Mouse (Mus musculus): ENCODE measurements at regions not wholly inside any gene's neighbourhood (a gene's known extent, or its start where the extent isn't known, plus 50 kb on each side); places are given as distances from the start of the nearest gene placed in this dataset.
"Not testable (repeated sequence)": the region's sequence is repeated elsewhere in the genome, so short reads cannot be mapped to it uniquely, and the experiment has no call there.

DNA sequence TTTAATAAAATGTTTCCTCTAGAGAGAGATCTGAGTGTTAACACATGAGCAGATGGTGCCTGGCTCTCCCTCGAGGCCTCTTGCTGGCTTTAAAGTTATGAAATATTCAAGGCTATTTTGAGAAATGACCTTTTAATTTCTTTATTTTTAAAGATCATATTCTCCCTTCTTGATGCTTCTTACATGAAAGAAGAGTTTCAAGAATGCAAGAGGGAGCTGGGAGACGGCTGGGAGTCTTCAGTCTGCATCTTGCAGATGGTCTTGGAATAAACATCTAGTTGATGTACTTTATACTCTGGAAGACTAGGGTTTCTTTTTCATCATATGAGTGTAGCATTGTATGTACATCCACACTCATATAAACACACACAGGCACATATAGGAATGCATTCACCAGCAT lies 189.0 kb downstream of the Zfp619 start:
- Histone ChIP-seq H3K9me3 (ENCODE audit: control insufficient read depth, low read length) (no peaks in the 10 kb centered on the region), H3K27ac (ENCODE audit: low read length) (no peak overlapping the region), H3K4me3 (ENCODE audit: low read length) (no peak overlapping the region), H3K4me1 (replicated peaks; ENCODE audit: control insufficient read depth, insufficient read depth, low read length) (no peaks in the 10 kb centered on the region), H3K9ac (ENCODE audit: low read length) (no peak overlapping the region), H3K4me2 (ENCODE audit: low read depth, low read length) (no peak overlapping the region), H3K27me3 (ENCODE audit: control insufficient read depth, insufficient read depth, low read depth, low read length) (no peaks in the 10 kb centered on the region), H3K36me3 (ENCODE audit: control insufficient read depth, insufficient read depth, low read length) (no peaks in the 10 kb centered on the region)
- peak; percentile 31; the same call in 1 of the 2 replicates for ATAC-seq (ENCODE audit: low read depth)
- 49% methylated on average over 2 of the region's 2 CpGs for WGBS

DNA sequence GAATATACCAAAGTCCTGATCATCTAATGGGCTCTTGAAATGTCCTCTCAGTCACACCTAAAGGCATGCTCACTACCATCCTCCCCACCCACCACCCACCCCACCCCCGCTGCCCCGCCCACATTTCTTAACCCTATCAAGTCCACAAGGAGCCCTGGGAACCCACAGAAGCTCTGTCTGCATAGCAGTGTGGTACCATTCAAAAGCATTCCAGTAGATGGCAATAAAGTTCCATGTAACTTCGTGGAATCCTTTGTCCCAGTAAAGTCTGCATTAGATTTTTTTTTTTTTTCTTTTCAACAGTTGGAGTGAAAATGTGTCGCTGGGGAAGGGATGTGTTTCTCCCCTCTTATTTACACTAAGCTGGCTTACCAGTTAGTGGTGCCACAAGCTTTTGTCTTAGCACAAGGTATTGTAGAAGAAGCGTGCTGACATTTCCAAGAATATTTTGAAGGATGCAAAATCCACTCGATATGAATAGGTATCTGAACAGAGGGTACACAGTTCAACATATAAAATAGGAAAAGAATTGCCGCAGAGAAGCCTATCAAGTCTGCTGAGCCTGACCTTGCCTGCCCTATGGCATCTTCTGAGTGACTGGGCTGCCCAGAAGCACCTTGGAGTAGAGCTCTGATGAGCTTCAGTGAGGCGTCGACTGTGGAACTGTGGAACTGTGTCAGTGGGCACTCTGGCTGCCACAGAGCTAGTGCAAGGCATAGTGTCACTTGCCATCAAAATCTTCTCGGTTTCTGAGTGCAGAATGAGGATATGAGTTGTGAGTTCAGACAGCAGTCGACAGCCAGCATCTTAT lies 199.0 kb downstream of the Zfp619 start:
- Histone ChIP-seq H3K27me3 (ENCODE audit: control insufficient read depth, insufficient read depth, low read depth, low read length) (no peaks in the 10 kb centered on the region), H3K4me2 (ENCODE audit: low read depth, low read length) (no peak overlapping the region), H3K9ac (ENCODE audit: low read length) (no peak overlapping the region), H3K4me1 (replicated peaks; ENCODE audit: control insufficient read depth, insufficient read depth, low read length) (no peaks in the 10 kb centered on the region), H3K9me3 (ENCODE audit: control insufficient read depth, low read length) (no peaks in the 10 kb centered on the region), H3K4me3 (ENCODE audit: low read length) (no peak overlapping the region), H3K27ac (ENCODE audit: low read length) (no peak overlapping the region), H3K36me3 (ENCODE audit: control insufficient read depth, insufficient read depth, low read length) (no peaks in the 10 kb centered on the region)
- WGBS = 14% methylated on average over 11 of the region's 11 CpGs
- no peak for ATAC-seq (ENCODE audit: low read depth)

DNA sequence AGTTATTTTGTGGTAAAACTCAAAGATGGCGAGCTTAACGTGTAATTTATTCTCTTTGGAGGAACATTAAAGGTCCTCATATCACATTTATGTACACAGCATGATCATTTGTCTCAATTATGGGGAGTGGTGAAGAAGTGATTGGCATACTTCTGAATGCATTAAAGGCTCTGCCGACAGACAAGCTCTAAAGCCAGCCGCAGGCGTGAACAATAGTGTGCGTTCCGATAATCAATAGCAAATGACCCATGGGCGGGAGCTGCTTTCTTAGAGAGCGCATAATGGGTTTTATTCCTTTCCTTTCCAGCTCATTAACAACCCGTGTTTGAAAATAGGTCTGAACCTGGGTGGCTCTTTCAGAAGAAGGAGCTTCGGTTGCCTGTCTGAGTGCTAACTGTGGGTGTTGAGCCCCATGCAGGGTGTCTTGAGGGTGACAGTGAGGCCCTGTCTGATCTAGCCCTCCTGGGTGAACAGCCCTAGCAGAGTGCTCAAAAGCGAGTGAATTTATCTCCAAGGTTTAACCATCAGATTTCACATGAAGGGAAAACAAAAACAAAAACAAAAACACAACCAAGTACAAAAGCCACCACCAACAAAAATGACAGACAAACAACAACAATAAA lies 210.5 kb downstream of the Zfp619 start:
- Histone ChIP-seq H3K27ac (ENCODE audit: low read length) (no peak overlapping the region), H3K4me2 (ENCODE audit: low read depth, low read length) (no peak overlapping the region), H3K4me1 (replicated peaks; ENCODE audit: control insufficient read depth, insufficient read depth, low read length) (no peaks in the 10 kb centered on the region), H3K9me3 (ENCODE audit: control insufficient read depth, low read length) (no peaks in the 10 kb centered on the region), H3K9ac (ENCODE audit: low read length) (no peak overlapping the region), H3K27me3 (ENCODE audit: control insufficient read depth, insufficient read depth, low read depth, low read length) (no peaks in the 10 kb centered on the region), H3K4me3 (ENCODE audit: low read length) (no peak overlapping the region), H3K36me3 (ENCODE audit: control insufficient read depth, insufficient read depth, low read length) (no peaks in the 10 kb centered on the region)
- 64% methylated on average over 12 of the region's 12 CpGs for WGBS
- no peak for ATAC-seq (ENCODE audit: low read depth)

DNA sequence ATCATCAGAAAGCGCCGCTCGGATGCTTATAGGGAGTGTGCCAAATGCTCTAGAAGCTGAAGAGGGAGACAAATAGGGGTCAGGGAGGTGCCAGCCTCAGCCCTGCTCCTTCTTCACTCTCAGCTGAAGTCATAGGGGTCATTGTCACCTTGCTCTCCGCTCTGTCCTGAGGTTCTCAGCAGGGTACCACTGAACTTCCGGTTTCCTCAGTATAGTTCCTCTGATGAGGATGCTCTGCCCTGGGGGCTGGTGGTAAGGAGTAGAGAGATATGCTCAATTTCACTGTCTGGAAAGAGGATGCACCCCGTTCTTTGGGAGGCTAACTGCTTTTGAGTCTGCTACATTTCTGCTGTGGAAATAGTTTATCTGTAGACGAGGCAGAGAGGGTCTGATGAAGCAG lies 211.4 kb downstream of the Zfp619 start:
- no peaks in the 10 kb centered on the region for H3K9me3 ChIP-seq (ENCODE audit: control insufficient read depth, low read length)
- no peaks in the 10 kb centered on the region for H3K4me1 ChIP-seq (replicated peaks; ENCODE audit: control insufficient read depth, insufficient read depth, low read length)
- no peak overlapping the region for H3K4me3 ChIP-seq (ENCODE audit: low read length)
- H3K9ac ChIP-seq (ENCODE audit: low read length) = no peak overlapping the region
- no peak for ATAC-seq (ENCODE audit: low read depth)
- no peak overlapping the region for H3K27ac ChIP-seq (ENCODE audit: low read length)
- H3K27me3 ChIP-seq (ENCODE audit: control insufficient read depth, insufficient read depth, low read depth, low read length) = no peaks in the 10 kb centered on the region
- 63% methylated on average over 7 of the region's 7 CpGs for WGBS
- H3K4me2 ChIP-seq (ENCODE audit: low read depth, low read length) = no peak overlapping the region
- no peaks in the 10 kb centered on the region for H3K36me3 ChIP-seq (ENCODE audit: control insufficient read depth, insufficient read depth, low read length)

DNA sequence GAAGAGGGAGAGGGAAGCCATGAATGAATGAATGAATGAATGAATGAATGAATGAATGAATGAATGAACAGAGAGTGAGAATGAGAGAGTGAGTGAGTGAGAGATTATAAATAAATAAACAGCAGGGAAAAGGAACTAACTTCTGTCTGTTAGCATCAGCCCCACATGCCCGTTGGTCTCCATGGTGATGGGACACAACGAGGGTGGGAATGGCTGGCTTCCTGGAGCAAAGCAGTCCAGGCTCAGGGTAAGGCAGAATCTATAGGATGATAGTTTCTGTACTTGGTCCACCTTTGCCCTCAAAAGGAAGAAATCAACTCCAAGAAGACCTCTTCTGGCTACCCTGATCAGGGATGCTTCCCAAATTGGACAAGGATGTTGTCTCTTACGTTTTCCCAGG lies 212.2 kb downstream of the Zfp619 start:
- Histone ChIP-seq H3K9ac (ENCODE audit: low read length) (no peak overlapping the region), H3K27ac (ENCODE audit: low read length) (no peak overlapping the region), H3K4me1 (replicated peaks; ENCODE audit: control insufficient read depth, insufficient read depth, low read length) (no peaks in the 10 kb centered on the region), H3K27me3 (ENCODE audit: control insufficient read depth, insufficient read depth, low read depth, low read length) (no peaks in the 10 kb centered on the region), H3K9me3 (ENCODE audit: control insufficient read depth, low read length) (no peaks in the 10 kb centered on the region), H3K4me3 (ENCODE audit: low read length) (no peak overlapping the region), H3K4me2 (ENCODE audit: low read depth, low read length) (no peak overlapping the region), H3K36me3 (ENCODE audit: control insufficient read depth, insufficient read depth, low read length) (no peaks in the 10 kb centered on the region)
- 52% methylated on average over 3 of the region's 3 CpGs for WGBS
- ATAC-seq (ENCODE audit: low read depth) = no peak

DNA sequence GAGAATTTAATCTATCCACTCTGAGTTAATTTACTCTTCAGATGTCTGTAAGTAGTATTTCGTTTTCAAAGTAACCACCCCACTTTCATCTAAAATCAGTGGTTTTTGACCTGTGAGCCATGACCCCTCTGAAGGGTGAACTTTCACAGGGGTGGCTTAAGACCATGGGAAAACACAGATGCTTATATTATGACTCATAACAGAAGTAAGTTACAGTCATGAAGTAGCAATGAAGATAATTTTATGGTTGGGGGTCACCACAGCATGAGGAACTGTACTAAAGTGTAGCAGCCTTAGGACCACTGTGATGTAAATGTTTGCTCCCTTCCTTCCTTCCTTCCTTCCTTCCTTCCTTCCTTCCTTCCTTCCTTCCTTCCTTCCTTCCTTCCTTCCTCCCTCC lies 215.2 kb downstream of the Zfp619 start:
- no peak for ATAC-seq (ENCODE audit: low read depth)
- Histone ChIP-seq H3K9me3 (ENCODE audit: control insufficient read depth, low read length) (no peaks in the 10 kb centered on the region), H3K4me2 (ENCODE audit: low read depth, low read length) (no peak overlapping the region), H3K27me3 (ENCODE audit: control insufficient read depth, insufficient read depth, low read depth, low read length) (no peaks in the 10 kb centered on the region), H3K36me3 (ENCODE audit: control insufficient read depth, insufficient read depth, low read length) (no peaks in the 10 kb centered on the region), H3K9ac (ENCODE audit: low read length) (no peak overlapping the region), H3K4me1 (replicated peaks; ENCODE audit: control insufficient read depth, insufficient read depth, low read length) (no peaks in the 10 kb centered on the region), H3K4me3 (ENCODE audit: low read length) (no peak overlapping the region), H3K27ac (ENCODE audit: low read length) (no peak overlapping the region)
- 48% methylated on average over 1 of the region's 1 CpGs for WGBS

DNA sequence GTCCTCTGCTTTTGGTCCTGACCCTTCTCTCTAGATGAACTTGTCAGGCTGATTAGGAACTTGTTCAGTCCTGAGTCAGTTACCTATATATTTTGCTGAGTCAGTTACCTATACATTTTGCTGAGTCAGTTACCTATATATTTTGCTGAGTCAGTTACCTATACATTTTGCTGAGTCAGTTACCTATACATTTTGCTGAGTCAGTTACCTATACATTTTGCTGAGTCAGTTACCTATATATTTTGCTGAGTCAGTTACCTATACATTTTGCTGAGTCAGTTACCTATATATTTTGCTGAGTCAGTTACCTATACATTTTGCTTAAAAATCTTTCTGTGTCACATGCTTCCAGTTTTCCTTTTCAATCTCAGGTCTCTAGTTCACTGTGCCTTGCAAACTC lies 230.8 kb downstream of the Zfp619 start:
- H3K4me3 ChIP-seq (ENCODE audit: low read length); ATAC-seq (ENCODE audit: low read depth); H3K27me3 ChIP-seq (ENCODE audit: control insufficient read depth, insufficient read depth, low read depth, low read length); H3K36me3 ChIP-seq (ENCODE audit: control insufficient read depth, insufficient read depth, low read length); H3K9ac ChIP-seq (ENCODE audit: low read length); H3K27ac ChIP-seq (ENCODE audit: low read length); H3K4me2 ChIP-seq (ENCODE audit: low read depth, low read length); H3K9me3 ChIP-seq (ENCODE audit: control insufficient read depth, low read length); H3K4me1 ChIP-seq (replicated peaks; ENCODE audit: control insufficient read depth, insufficient read depth, low read length): not testable (repeated sequence)

DNA sequence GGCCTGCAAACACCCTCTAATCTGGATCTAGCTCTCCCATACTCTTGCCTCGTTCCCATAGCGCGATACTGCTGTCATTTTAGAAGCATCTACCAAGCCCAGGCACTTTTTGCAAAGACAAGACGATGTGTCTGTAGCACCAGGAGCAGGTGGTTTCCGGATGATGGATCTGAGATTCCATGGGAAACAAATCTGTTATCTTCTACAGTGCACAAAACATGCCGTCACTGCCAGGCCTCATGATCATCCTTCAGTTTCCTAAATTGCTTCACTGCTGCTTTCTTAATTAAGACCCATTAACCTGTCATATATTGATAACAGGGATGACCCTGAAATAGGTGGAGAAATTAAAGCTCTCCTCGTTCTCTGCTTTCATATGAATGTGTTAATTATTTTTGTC lies 232.9 kb downstream of the Zfp619 start:
- Histone ChIP-seq H3K4me1 (replicated peaks; ENCODE audit: control insufficient read depth, insufficient read depth, low read length) (no peaks in the 10 kb centered on the region), H3K36me3 (ENCODE audit: control insufficient read depth, insufficient read depth, low read length) (no peaks in the 10 kb centered on the region)
- WGBS = 73% methylated on average over 7 of the region's 7 CpGs

DNA sequence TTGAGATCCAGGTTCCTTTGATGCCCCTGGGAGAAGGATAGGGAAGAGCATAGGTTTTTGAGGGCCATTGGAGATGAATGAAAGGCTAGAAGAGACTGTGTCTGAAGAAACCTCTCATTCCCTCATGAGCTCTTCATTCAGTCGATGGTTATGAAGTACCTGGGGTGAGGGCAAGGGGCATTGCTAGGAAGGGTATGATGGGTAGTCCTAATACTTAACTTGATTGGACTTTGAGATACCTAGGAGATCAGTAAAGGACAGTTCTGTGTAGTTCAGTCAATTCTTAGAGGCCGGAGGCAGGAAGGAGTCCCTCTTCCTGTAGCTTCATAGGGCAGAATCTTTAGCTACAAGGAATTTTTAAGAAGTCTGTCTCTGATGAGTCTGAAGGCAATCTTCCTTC lies 246.8 kb downstream of the Zfp619 start:
- Histone ChIP-seq H3K4me3 (ENCODE audit: low read length) (no peak overlapping the region), H3K4me1 (replicated peaks; ENCODE audit: control insufficient read depth, insufficient read depth, low read length) (no peaks in the 10 kb centered on the region), H3K27me3 (ENCODE audit: control insufficient read depth, insufficient read depth, low read depth, low read length) (no peaks in the 10 kb centered on the region), H3K27ac (ENCODE audit: low read length) (no peak overlapping the region), H3K4me2 (ENCODE audit: low read depth, low read length) (no peak overlapping the region), H3K9ac (ENCODE audit: low read length) (no peak overlapping the region), H3K36me3 (ENCODE audit: control insufficient read depth, insufficient read depth, low read length) (no peaks in the 10 kb centered on the region), H3K9me3 (ENCODE audit: control insufficient read depth, low read length) (no peaks in the 10 kb centered on the region)
- no peak for ATAC-seq (ENCODE audit: low read depth)
- 81% methylated on average over 2 of the region's 2 CpGs for WGBS

More for the DNA sequence above, 232.9 kb downstream of the Zfp619 start:
- Histone ChIP-seq H3K9ac (ENCODE audit: low read length) (no peak overlapping the region), H3K9me3 (ENCODE audit: control insufficient read depth, low read length) (no peaks in the 10 kb centered on the region), H3K27ac (ENCODE audit: low read length) (no peak overlapping the region), H3K4me3 (ENCODE audit: low read length) (no peak overlapping the region), H3K27me3 (ENCODE audit: control insufficient read depth, insufficient read depth, low read depth, low read length) (no peaks in the 10 kb centered on the region), H3K4me2 (ENCODE audit: low read depth, low read length) (no peak overlapping the region)
- ATAC-seq (ENCODE audit: low read depth) = no peak
